Mouse (Mus musculus): ENCODE measurements around the gene Tmem135.

Gene Tmem135

DNA sequence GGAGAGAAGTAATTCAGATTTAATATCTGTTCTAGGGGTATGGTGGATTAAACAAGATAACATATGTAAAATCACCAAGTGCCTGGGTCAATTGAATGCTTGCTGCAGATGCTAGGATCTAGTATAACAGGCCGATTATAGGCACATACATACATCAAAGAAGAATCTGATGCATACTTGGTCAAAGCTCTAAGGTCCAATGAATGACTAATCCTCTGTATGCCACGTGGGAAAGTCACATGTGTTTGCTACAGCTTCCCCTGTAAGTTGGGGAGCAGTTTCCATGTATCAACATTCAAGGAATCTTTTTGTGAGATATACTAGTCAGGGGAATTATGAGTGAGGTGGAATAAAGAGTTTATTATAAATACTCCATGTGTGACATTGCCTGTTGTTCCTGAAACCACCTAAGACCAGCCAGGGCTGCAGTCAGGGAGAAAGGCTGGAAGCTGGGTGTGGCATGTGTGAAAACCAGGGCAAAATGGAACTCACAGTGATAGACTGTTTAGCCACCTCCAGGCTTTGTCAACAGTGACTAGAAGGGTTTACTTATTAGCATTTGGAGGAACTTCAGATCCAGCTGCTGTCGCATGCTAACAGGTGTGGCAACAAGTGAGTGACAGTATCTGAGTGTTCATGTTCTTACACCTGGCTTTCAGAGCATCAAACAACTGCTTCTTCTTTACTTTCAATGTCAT, 6.0 kb downstream of the Tmem135 start:
- POLR2A ChIA-PET: interaction anchor here in 1 of 4 experiments (1.7 kb wide), 1 partner anchor 21 kb away, joined by 3 read pairs; no protein-coding TSS in a partner anchor
- CTCF ChIA-PET: no interaction called here

GRCm38 (mm10) chr7:89396386-89396785, 7.6 kb downstream of the Tmem135 start:
- POLR2A ChIA-PET: interaction anchor here in 1 of 4 experiments (0.6 to 1.2 kb wide), 2 partner anchors 9 to 28 kb away, joined by 3 read pairs; no protein-coding TSS in a partner anchor

DNA sequence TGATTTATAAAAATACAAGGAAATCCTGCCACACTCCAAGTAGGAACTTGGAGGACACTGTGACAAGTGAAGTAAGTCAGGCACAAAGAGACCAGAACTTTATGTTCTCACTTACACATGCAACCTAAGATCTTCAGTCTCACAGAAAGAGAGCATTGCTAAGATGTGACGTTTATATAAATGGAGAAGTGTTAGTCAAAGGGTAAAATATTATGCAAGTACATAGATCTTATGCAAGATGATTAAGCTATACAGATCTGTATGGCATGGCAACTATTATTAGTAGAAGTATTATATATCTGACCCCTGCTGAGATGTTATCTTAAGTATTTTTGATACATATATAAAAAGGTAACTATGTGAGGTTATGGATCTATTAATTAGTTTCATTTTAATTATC, 8.6 kb downstream of the Tmem135 start:
- ChIA-PET CTCF (no interaction called here), POLR2A (no interaction called here)

More at GRCm38 (mm10) chr7:89396386-89396785, 7.6 kb downstream of the Tmem135 start:
- CTCF ChIA-PET: interaction anchor here in 1 of 4 experiments (0.5 kb wide), 1 partner anchor 495 kb away, joined by 3 read pairs; no protein-coding TSS in a partner anchor

DNA sequence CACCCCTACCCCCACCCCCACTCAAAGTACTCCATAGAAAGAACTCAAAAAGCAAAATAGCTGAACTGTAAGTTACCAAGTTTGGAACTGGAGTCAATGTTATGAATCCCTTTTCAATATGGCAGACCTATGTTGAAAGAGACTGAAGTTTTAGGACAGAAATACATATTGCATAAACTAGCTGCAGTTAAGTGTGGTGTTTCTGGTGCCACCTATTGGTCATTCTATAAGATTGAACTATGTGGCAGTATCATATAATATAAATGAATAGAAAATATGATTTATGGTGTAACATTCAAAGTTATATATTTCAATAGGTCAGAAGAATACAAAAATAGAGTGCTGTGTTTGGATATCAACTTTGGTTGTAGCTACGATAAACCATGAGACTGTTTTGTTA, 11.2 kb downstream of the Tmem135 start:
- POLR2A ChIA-PET: no interaction called here
- CTCF ChIA-PET: interaction anchor here in 1 of 4 experiments (0.7 kb wide), 1 partner anchor 80 kb away, joined by 6 read pairs; no protein-coding TSS in a partner anchor

GRCm38 (mm10) chr7:89392388-89392787, 11.6 kb downstream of the Tmem135 start:
- ChIA-PET POLR2A (no interaction called here), CTCF (interaction anchor here in 1 of 4 experiments (0.7 kb wide), 1 partner anchor 170 kb away, joined by 3 read pairs; no protein-coding TSS in a partner anchor)

GRCm38 (mm10) chr7:89391831-89392230, 12.2 kb downstream of the Tmem135 start:
- ChIA-PET CTCF (interaction anchor here in 1 of 4 experiments (0.7 kb wide), 1 partner anchor 169 kb away, joined by 3 read pairs; no protein-coding TSS in a partner anchor), POLR2A (no interaction called here)

DNA sequence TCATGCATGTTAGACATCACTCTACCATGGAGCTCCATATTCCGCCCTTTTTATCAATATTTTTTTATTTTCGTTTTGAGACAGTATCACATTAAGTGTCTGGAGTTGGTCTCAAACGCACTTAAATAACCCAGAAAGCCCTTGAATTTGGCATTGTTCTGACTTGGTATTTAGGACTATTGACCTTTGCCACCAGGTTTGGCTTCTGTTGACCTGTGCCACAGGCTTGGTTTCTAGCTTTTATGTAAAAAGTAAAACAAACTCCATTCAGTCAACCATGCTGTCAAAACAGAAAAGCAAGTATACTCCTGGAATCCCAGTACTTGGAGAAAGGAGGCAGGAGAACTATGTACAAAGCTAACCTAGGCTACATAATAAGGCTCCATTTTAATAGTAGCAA, 12.7 kb downstream of the Tmem135 start:
- ChIA-PET CTCF (no interaction called here), POLR2A (no interaction called here)

GRCm38 (mm10) chr7:89390660-89391059, 13.4 kb downstream of the Tmem135 start:
- POLR2A ChIA-PET: no interaction called here
- CTCF ChIA-PET: no interaction called here

DNA sequence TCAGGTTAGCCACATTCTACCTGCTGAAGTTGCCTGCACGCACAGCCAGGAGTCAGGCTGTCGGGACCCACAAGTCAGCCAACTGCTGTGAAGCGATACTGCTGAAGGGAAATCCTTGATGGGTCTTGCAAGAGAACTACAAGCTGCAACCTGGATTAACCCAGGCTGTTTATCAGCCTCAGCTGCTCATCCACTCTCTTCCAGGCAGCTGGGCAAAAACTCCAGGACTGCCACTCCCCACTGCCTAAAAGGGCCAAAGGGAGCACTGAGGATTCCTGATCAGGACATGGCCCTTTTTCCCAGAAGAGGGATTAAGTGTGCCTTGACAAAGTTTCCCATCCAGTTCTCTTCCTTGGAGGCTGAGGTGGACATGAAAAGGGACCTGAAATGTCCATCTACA, 15.0 kb downstream of the Tmem135 start:
- POLR2A ChIA-PET: no interaction called here
- CTCF ChIA-PET: no interaction called here

DNA sequence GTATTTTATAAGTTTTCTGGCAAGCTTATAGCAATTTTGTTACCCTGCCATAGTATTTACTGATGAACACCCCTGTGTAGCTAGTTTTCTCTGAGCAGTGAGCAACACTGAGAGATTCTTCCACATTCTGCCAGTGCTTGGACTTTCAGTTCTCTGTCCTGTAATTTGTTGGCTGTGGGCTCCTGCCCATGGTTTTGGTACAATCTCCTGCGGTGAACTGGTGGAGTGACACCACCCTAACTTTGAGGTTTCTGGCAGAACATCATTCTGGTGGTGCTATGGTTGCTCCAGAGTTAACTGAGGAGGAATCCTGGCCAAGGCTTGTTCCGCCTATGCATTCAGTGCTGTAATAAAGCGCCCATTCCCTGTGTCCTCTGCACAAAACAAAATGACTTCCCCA, 21.1 kb downstream of the Tmem135 start:
- CTCF ChIA-PET: no interaction called here
- POLR2A ChIA-PET: no interaction called here

DNA sequence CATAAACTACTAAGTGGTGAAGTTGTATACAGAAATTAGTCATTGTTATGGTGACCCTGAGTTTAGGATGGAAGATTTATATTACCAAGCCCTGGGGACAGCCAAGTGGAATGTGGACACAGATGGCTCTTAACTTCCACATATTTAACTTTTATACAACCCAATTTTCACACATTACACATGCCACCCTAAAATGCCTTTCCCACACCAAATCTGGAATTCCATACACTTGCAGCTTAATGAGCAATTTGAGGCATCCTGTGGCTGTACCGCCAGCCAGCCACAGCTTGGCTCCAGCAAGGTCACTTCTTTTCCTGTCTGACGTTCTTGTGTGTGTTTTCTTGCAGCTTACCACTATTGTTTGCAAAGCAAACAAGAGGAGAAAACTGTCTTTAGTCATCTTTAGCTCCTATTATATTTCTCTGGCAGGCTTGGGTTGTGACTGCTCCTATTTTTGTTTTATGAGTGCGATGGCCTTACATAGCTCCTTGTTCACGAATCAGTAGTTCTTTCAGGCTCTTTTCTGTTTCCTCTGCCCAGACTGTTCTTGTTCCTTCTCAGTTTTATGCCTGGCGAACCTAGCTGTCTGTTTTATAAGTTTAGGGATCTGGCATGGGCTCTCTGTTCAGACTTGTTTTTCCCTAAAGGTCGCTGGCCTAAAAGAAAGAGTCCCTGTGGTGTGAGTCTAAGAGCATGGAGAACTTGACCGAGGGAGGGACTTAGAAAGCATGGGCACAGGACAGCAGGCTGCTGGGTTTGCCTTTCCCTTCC, 22.9 kb downstream of the Tmem135 start:
- CTCF ChIA-PET: interaction anchor here in 1 of 4 experiments (1.0 kb wide), 1 partner anchor 8 kb away, joined by 5 read pairs; no protein-coding TSS in a partner anchor
- POLR2A ChIA-PET: interaction anchor here in 1 of 4 experiments (0.6 kb wide), 1 partner anchor 21 kb away, joined by 8 read pairs; no protein-coding TSS in a partner anchor

DNA sequence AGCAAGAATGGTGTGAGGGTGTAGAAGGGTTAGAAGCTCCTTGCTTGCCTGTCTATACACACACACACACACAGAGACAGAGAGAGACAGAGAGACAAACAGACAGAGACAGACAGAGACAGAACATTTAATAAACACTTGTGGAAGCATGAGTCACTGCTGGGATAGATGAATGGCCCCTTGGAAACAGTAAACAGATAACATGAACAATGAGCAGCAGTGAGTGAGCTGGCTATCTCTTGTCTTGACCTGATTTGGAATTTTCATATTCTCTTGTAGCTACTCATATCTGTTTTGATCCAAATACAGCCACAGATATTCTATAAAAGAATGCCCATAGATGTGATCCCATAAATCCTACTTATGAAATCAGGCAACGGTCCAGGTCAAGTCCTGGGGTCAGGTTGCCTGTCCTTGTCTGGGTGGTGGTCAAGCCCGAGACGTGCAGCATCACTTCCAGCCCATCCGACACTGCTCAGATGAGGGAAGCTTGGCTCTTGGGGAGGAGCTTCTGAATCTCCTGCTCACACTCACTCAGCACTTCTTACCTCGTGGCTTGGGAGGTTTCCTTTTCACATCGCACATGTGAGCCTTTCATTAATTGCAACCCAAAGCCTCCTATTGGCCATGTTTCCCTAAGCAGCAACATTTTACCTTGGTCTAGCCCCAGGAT, 32.3 kb downstream of the Tmem135 start:
- POLR2A ChIA-PET: no interaction called here

DNA sequence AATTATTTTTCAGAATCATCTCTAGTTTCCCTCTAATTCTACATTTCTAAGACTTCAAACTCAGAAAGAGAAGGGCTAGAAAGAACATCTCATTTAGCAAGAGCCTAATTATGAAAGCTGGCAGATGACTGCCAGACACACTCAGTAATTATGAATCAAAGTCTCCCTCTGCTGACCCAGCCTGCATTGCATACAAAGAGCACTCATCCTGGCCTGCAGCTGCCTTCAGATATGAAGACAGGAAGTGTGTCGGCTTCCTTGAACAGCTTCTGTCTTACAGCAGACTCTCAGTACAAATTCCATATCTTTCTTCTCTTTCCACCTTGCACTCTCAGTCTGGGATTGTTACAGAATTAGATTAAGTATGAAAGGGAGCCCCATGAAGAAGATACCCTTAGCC, 33.1 kb downstream of the Tmem135 start:
- POLR2A ChIA-PET: no interaction called here
- CTCF ChIA-PET: no interaction called here

More for the DNA sequence above, 32.3 kb downstream of the Tmem135 start:
- CTCF ChIA-PET: interaction anchor here in 1 of 4 experiments (0.5 kb wide), 1 partner anchor 30 kb away, joined by 3 read pairs; no protein-coding TSS in a partner anchor

- POLR2A ChIA-PET: no interaction called here
- CTCF ChIA-PET: no interaction called here
These were observed 33.9 kb downstream of the Tmem135 start for GRCm38 (mm10) chr7:89370086-89370485.

DNA sequence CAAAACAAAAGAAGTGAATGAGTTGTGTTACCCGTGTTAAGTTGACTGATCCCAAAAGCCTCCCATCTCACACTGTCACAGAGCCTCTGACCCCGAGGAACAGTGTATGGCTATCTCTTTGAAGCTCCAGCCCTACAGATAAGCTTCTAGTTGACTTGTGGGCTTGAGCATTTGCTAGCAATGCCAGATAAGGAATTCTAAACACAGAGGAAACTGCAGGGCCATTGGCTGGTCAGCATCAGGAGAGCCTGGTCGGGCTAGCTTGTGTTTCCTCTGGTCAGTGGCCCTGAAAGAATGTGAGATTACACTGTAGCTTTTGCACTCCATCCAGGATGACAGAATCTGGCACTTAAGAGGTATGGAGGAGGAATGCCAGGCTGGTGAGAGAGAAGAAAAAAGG, 36.4 kb downstream of the Tmem135 start:
- ChIA-PET CTCF (no interaction called here), POLR2A (interaction anchor here in 1 of 4 experiments (1.2 kb wide), 1 partner anchor 29 kb away, joined by 3 read pairs; no protein-coding TSS in a partner anchor)

- POLR2A ChIA-PET: interaction anchor here in 1 of 4 experiments (1.2 kb wide), 1 partner anchor 8 kb away, joined by 3 read pairs; no protein-coding TSS in a partner anchor
- CTCF ChIA-PET: interaction anchor here in 1 of 4 experiments (0.6 to 1.4 kb wide), 2 partner anchors 197 to 374 kb away, joined by 3 read pairs; no protein-coding TSS in a partner anchor
These were observed 38.7 kb downstream of the Tmem135 start for GRCm38 (mm10) chr7:89365135-89365880.

GRCm38 (mm10) chr7:89363975-89364374, 40.0 kb downstream of the Tmem135 start:
- ChIA-PET POLR2A (no interaction called here), CTCF (interaction anchor here in 1 of 4 experiments (1.4 kb wide), 1 partner anchor 195 kb away, joined by 3 read pairs; no protein-coding TSS in a partner anchor)

DNA sequence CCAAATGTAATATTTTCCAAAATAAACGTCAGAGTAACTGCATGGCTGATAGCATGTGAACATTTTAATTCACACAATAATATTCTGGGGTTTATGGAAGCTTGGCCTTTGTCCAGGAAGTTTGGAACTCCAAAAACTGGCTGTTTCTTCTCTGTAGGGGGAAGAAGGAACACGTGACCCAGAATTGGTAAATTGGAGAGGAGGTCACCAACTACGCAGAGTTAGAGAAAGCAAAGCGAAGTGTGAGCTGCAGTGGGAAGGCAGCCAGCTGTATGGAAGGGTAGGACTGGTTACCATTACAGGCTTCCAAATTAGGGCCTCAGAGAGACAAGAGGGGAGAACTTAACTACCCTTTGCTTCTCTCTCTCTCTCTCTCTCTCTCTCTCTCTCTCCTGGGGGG, 47.7 kb downstream of the Tmem135 start:
- ChIA-PET POLR2A (no interaction called here), CTCF (no interaction called here)
